Mouse (Mus musculus): Measurements from ENCODE around the gene Bmp3. TPM values are rescaled to one million over a fixed set of nuclear protein-coding genes. Genes with fewer than 3 reads are reported as not detected.
A peak's percentile ranks its signal among the peaks of the same experiment; 100 is the strongest.

Gene Bmp3
- polyA plus RNA-seq, 1 experiment = 1.2 TPM

DNA sequence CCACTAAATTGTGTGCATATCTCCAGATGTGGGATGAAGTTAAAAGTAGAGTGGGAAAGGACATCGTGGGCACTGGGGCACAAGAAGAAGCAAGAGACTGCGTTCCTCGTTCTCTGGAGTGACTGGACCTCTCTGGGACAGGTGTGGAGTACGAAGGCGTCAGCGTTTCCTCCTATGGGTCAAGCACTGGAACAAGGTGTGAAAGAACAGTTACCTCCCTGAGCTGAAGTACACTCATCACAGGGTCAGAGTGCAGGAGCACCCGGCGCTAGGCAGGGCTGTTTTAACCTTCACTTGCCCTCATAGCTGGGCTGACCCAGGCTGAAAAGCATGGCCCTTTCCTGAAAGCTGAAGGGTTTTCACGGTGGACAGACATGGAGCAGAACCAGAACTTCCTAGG is 20.5 kb upstream of the Bmp3 start:
- WGBS = 84% methylated on average over 9 of the region's 9 CpGs
- no peak for DNase-seq (ENCODE audit: low read depth in 1 of 2, low spot score in 2 of 2)
- H3K4me1 ChIP-seq (ENCODE audit: control insufficient read depth, insufficient read depth, insufficient read length) = no peaks in the 10 kb centered on the region
- H3K27me3 ChIP-seq (ENCODE audit: control insufficient read depth, insufficient read depth, low read length) = no peaks in the 10 kb centered on the region
- H3K4me3 ChIP-seq (ENCODE audit: extremely low read depth, insufficient read depth, insufficient read length) = no peak overlapping the region
- H3K36me3 ChIP-seq (ENCODE audit: control insufficient read depth, insufficient read depth, low read length) = no peaks in the 10 kb centered on the region
- TF ChIP-seq POLR2A (IDR thresholded peaks at IDR 0.05; ENCODE audit: low read depth, low read length) = no peak
- TF ChIP-seq CTCF (IDR thresholded peaks at IDR 0.05; ENCODE audit: extremely low read depth, insufficient read depth, insufficient read length, insufficient replicate concordance) = no peak
- no peak overlapping the region for H3K27ac ChIP-seq (ENCODE audit: insufficient read depth, low read length)

DNA sequence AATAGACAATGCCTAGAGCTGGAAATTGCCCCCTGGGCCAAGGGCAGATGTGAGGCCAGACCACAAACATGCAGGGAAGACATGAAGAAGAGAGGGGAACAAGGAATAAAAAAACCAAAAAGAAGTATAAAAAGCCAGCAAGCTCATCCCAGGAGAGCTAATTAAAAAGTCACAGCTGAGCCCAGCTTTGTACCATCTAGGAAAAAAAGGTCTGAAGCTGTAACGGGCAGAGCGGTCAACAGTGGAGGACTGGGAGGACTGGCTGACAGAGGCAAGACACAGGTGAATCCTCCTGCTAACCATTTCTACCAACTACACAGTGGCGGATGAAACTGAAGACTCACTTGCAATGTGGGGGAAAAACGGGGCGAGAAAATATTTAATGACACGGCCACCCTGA is 19.9 kb upstream of the Bmp3 start:
- TF ChIP-seq CTCF (IDR thresholded peaks at IDR 0.05; ENCODE audit: extremely low read depth, insufficient read depth, insufficient read length, insufficient replicate concordance) (no peak), POLR2A (IDR thresholded peaks at IDR 0.05; ENCODE audit: low read depth, low read length) (no peak)
- Histone ChIP-seq H3K27ac (ENCODE audit: insufficient read depth, low read length) (no peak overlapping the region), H3K4me3 (ENCODE audit: extremely low read depth, insufficient read depth, insufficient read length) (no peak overlapping the region), H3K27me3 (ENCODE audit: control insufficient read depth, insufficient read depth, low read length) (no peaks in the 10 kb centered on the region), H3K4me1 (ENCODE audit: control insufficient read depth, insufficient read depth, insufficient read length) (no peaks in the 10 kb centered on the region), H3K36me3 (ENCODE audit: control insufficient read depth, insufficient read depth, low read length) (no peaks in the 10 kb centered on the region)
- no peak for DNase-seq (ENCODE audit: low read depth in 1 of 2, low spot score in 2 of 2)
- 93% methylated on average over 6 of the region's 6 CpGs for WGBS

DNA sequence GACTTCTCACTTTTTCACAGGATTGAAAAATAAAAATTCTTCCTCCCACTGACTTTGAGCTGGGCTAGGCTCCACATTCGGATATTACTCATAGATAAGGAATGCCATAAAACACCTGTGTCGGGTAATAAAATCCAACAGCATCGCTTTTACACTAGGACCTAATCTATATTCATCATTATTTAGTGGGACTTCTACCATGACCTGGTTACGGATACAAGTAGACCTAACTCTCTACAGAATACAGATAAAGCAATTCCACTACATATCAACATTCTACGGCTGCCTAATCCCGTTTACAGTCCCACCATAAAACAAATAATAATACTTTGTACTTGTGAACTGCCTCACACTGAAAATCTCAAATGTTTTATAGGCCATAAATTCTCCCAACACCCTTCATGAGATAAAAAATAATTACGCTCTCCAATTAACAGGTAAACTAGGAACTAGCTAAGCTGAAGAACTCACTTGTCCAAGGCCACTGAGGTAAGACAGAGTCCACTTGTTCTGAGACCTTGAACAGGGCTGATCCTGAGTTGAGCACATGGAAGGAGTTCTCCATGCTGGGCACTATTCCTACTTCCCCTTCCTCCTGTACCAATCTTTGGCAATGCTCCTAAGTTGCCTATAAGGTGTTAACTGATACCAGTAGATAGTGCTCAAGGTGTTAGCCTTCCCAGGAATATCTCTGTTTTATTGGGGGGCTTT is 11.5 kb upstream of the Bmp3 start:
- no peaks in the 10 kb centered on the region for H3K27me3 ChIP-seq (ENCODE audit: control insufficient read depth, insufficient read depth, low read length)
- H3K36me3 ChIP-seq (ENCODE audit: control insufficient read depth, insufficient read depth, low read length) = no peaks in the 10 kb centered on the region
- H3K4me1 ChIP-seq (ENCODE audit: control insufficient read depth, insufficient read depth, insufficient read length) = no peaks in the 10 kb centered on the region
- DNase-seq (ENCODE audit: low read depth in 1 of 2, low spot score in 2 of 2) = no peak
- no peak overlapping the region for H3K4me3 ChIP-seq (ENCODE audit: extremely low read depth, insufficient read depth, insufficient read length)
- 88% methylated on average over 7 of the region's 7 CpGs for WGBS
- TF ChIP-seq CTCF (IDR thresholded peaks at IDR 0.05; ENCODE audit: extremely low read depth, insufficient read depth, insufficient read length, insufficient replicate concordance) (no peak), POLR2A (IDR thresholded peaks at IDR 0.05; ENCODE audit: low read depth, low read length) (no peak)
- H3K27ac ChIP-seq (ENCODE audit: insufficient read depth, low read length) = no peak overlapping the region

DNA sequence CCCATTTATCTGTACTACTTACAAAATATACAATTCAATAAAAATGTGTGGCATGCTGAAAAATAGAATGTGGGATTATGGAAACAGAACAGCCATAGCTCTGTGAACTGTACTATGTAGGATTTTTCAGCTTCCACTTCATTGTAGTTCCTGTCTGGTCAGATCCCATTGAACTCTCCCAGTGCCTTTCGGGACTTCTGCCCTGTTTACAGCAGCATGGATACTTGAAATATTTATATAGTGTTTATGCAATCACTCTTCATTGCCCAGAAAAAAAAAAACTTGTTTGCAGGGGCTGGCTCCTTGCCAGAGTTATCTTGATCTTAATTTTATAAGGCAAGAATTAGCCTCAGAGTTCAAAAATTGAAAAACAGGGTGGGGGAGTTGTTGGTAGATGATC is 9.6 kb upstream of the Bmp3 start:
- H3K27me3 ChIP-seq (ENCODE audit: control insufficient read depth, insufficient read depth, low read length) = no peaks in the 10 kb centered on the region; the same call in 1 of the 2 replicates
- 91% methylated on average over 1 of the region's 1 CpGs for WGBS
- H3K27ac ChIP-seq (ENCODE audit: insufficient read depth, low read length) = no peak overlapping the region
- no peaks in the 10 kb centered on the region for H3K36me3 ChIP-seq (ENCODE audit: control insufficient read depth, insufficient read depth, low read length)
- DNase-seq (ENCODE audit: low read depth in 1 of 2, low spot score in 2 of 2) = no peak
- no peak overlapping the region for H3K4me3 ChIP-seq (ENCODE audit: extremely low read depth, insufficient read depth, insufficient read length)
- no peak for TF ChIP-seq CTCF (IDR thresholded peaks at IDR 0.05; ENCODE audit: extremely low read depth, insufficient read depth, insufficient read length, insufficient replicate concordance)
- no peak for TF ChIP-seq POLR2A (IDR thresholded peaks at IDR 0.05; ENCODE audit: low read depth, low read length)
- no peaks in the 10 kb centered on the region for H3K4me1 ChIP-seq (ENCODE audit: control insufficient read depth, insufficient read depth, insufficient read length)

DNA sequence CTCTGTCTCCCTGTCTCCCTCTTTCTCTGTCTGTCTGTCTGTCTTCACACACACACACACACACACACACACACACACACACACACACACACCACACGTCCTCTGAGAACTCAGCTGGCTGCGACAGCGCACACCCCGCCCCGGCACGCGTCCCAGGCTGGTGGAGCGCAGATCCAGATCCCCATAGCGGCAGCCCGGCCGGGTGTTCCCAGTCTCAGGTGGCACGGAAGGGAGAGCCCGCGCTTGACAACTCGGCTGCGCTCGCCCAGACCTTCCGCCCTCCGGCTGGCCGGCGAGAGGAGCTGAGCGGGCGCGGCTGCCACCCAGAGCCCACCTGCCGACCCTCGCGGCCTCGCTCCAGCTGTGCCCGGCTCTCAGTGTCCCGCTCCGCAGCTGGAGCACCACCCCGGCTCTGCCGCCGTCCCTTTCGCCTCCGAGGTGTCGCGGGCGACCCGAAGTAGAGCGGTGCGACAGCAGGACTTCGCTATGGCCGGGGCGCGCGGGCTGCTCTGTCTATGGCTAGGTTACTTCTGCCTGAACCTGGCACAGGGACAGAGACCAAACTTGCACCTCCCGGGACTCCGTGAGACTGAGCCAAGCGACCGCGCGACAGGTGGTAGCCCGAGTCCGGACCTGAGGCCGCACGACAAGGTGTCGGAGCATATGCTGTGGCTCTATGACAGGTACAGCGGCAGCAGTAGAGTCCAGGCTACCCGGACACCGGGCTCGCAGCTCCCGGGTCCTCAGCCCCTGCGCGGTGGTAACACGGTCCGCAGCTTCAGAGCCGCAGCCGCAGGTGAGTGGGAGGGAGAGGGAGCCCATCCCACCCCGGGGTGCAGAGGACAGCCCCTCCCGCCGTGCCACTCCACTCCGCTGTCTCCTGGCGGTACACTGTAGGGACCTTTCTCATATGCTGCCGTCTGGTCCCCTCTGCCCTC is 681 bp downstream of the Bmp3 start:
- no peak for TF ChIP-seq POLR2A (IDR thresholded peaks at IDR 0.05; ENCODE audit: low read depth, low read length)
- TF ChIP-seq CTCF (IDR thresholded peaks at IDR 0.05; ENCODE audit: extremely low read depth, insufficient read depth, insufficient read length, insufficient replicate concordance) = no peak
- H3K27ac ChIP-seq (ENCODE audit: insufficient read depth, low read length) = no peak overlapping the region
- H3K36me3 ChIP-seq (ENCODE audit: control insufficient read depth, insufficient read depth, low read length) = no peaks in the 10 kb centered on the region
- WGBS = 5% methylated on average over 74 of the region's 75 CpGs
- H3K27me3 ChIP-seq (ENCODE audit: control insufficient read depth, insufficient read depth, low read length) = peaks cover 7% of the 10 kb centered on the region; the same call in 1 of the 2 replicates
- DNase-seq (ENCODE audit: low read depth in 1 of 2, low spot score in 2 of 2) = no peak
- H3K4me1 ChIP-seq (ENCODE audit: control insufficient read depth, insufficient read depth, insufficient read length) = no peaks in the 10 kb centered on the region
- H3K4me3 ChIP-seq (ENCODE audit: extremely low read depth, insufficient read depth, insufficient read length) = peak overlapping the region; percentile 8; the same call in 1 of the 2 replicates

DNA sequence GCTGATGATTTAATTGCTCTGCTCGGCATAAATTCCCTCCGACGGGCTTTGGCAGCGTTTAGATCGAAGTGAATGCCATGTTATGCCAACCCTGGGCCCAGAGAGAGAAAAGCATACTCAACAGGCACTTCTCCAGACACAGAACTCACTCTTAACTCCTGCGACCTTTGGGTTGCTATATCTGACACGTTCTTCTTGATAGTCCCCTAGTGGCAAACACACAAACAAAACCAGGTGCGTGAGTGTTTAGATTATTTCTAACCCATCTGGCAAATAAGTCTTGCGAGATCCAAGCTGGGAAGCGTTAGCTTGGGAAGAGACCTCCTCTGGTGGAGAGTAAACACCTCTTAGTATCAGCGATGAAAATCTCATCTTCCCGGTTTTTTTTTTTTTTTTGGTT is 1.5 kb downstream of the Bmp3 start:
- TF ChIP-seq POLR2A (IDR thresholded peaks at IDR 0.05; ENCODE audit: low read depth, low read length) (no peak), CTCF (IDR thresholded peaks at IDR 0.05; ENCODE audit: extremely low read depth, insufficient read depth, insufficient read length, insufficient replicate concordance) (no peak)
- 15% methylated on average over 12 of the region's 12 CpGs for WGBS
- H3K4me3 ChIP-seq (ENCODE audit: extremely low read depth, insufficient read depth, insufficient read length) = no peak overlapping the region

More for the DNA sequence above, 1.5 kb downstream of the Bmp3 start:
- Histone ChIP-seq H3K27ac (ENCODE audit: insufficient read depth, low read length) (no peak overlapping the region), H3K4me1 (ENCODE audit: control insufficient read depth, insufficient read depth, insufficient read length) (no peaks in the 10 kb centered on the region), H3K27me3 (ENCODE audit: control insufficient read depth, insufficient read depth, low read length) (peaks cover 7% of the 10 kb centered on the region; the same call in 1 of the 2 replicates), H3K36me3 (ENCODE audit: control insufficient read depth, insufficient read depth, low read length) (no peaks in the 10 kb centered on the region)
- no peak for DNase-seq (ENCODE audit: low read depth in 1 of 2, low spot score in 2 of 2)

Data from spleen, adult 2 months (tissue).